Mouse (Mus musculus): ENCODE measurements around the gene Hspa2. TPM values are rescaled to one million over a fixed set of nuclear protein-coding genes. Genes with fewer than 3 reads are reported as not detected.

Hspa2 gene
- polyA plus RNA-seq, 1 experiment = 758 TPM

- Histone ChIP-seq H3K36me3 (ENCODE audit: control insufficient read depth, insufficient read depth, low read length) (peaks cover 6% of the 10 kb centered on the region), H3K4me3 (ENCODE audit: control insufficient read depth, low read depth, low read length) (no peak overlapping the region), H3K27ac (ENCODE audit: control insufficient read depth, insufficient read depth, low read depth, low read length) (no peak overlapping the region), H3K27me3 (ENCODE audit: control insufficient read depth, insufficient read depth, low read length) (no peaks in the 10 kb centered on the region), H3K4me1 (ENCODE audit: control insufficient read depth, insufficient read depth, low read length) (peaks cover 5% of the 10 kb centered on the region)
- TF ChIP-seq CTCF (IDR thresholded peaks at IDR 0.05; ENCODE audit: control insufficient read depth, insufficient read depth, insufficient replicate concordance, low read depth, low read length) (peak; percentile 13; the same call in 1 of the 2 replicates), POLR2A (IDR thresholded peaks at IDR 0.05; ENCODE audit: control insufficient read depth, low read depth, low read length) (no peak)
Observed at GRCm38 (mm10) chr12:76401674-76402073, 2.3 kb upstream of the Hspa2 start.

- Histone ChIP-seq H3K27ac (ENCODE audit: control insufficient read depth, insufficient read depth, low read depth, low read length) (peak overlapping the region; percentile 98), H3K27me3 (ENCODE audit: control insufficient read depth, insufficient read depth, low read length) (no peaks in the 10 kb centered on the region)
Observed at GRCm38 (mm10) chr12:76402991-76403885, 738 bp upstream of the Hspa2 start.

GRCm38 (mm10) chr12:76404836-76405182 lies 833 bp downstream of the Hspa2 start:
- Histone ChIP-seq H3K27ac (ENCODE audit: control insufficient read depth, insufficient read depth, low read depth, low read length) (peak overlapping the region; percentile 98), H3K27me3 (ENCODE audit: control insufficient read depth, insufficient read depth, low read length) (no peaks in the 10 kb centered on the region), H3K36me3 (ENCODE audit: control insufficient read depth, insufficient read depth, low read length) (peaks cover 4% of the 10 kb centered on the region), H3K4me3 (ENCODE audit: control insufficient read depth, low read depth, low read length) (peak overlapping the region; percentile 94), H3K4me1 (ENCODE audit: control insufficient read depth, insufficient read depth, low read length) (peaks cover 5% of the 10 kb centered on the region)
- TF ChIP-seq POLR2A (IDR thresholded peaks at IDR 0.05; ENCODE audit: control insufficient read depth, low read depth, low read length) = no peak
- no peak for TF ChIP-seq CTCF (IDR thresholded peaks at IDR 0.05; ENCODE audit: control insufficient read depth, insufficient read depth, insufficient replicate concordance, low read depth, low read length)

More at GRCm38 (mm10) chr12:76402991-76403885, 738 bp upstream of the Hspa2 start:
- Histone ChIP-seq H3K4me1 (ENCODE audit: control insufficient read depth, insufficient read depth, low read length) (peaks cover 5% of the 10 kb centered on the region), H3K36me3 (ENCODE audit: control insufficient read depth, insufficient read depth, low read length) (peaks cover 6% of the 10 kb centered on the region), H3K4me3 (ENCODE audit: control insufficient read depth, low read depth, low read length) (peak overlapping the region; percentile 94)
- TF ChIP-seq CTCF (IDR thresholded peaks at IDR 0.05; ENCODE audit: control insufficient read depth, insufficient read depth, insufficient replicate concordance, low read depth, low read length) (no peak), POLR2A (IDR thresholded peaks at IDR 0.05; ENCODE audit: control insufficient read depth, low read depth, low read length) (no peak)

GRCm38 (mm10) chr12:76405183-76405970 lies 1.4 kb downstream of the Hspa2 start:
- Histone ChIP-seq H3K36me3 (ENCODE audit: control insufficient read depth, insufficient read depth, low read length) (peaks cover 3% of the 10 kb centered on the region), H3K4me3 (ENCODE audit: control insufficient read depth, low read depth, low read length) (peak overlapping the region; percentile 94), H3K27ac (ENCODE audit: control insufficient read depth, insufficient read depth, low read depth, low read length) (peak overlapping the region; percentile 98), H3K27me3 (ENCODE audit: control insufficient read depth, insufficient read depth, low read length) (no peaks in the 10 kb centered on the region), H3K4me1 (ENCODE audit: control insufficient read depth, insufficient read depth, low read length) (peaks cover 5% of the 10 kb centered on the region)
- peak; percentile 8; the same call in 1 of the 2 replicates for TF ChIP-seq CTCF (IDR thresholded peaks at IDR 0.05; ENCODE audit: control insufficient read depth, insufficient read depth, insufficient replicate concordance, low read depth, low read length)
- TF ChIP-seq POLR2A (IDR thresholded peaks at IDR 0.05; ENCODE audit: control insufficient read depth, low read depth, low read length) = peak; percentile 51; the same call in 1 of the 2 replicates

- TF ChIP-seq CTCF (IDR thresholded peaks at IDR 0.05; ENCODE audit: control insufficient read depth, insufficient read depth, insufficient replicate concordance, low read depth, low read length) (no peak), POLR2A (IDR thresholded peaks at IDR 0.05; ENCODE audit: control insufficient read depth, low read depth, low read length) (no peak)
Observed at GRCm38 (mm10) chr12:76405971-76406370, 2.0 kb downstream of the Hspa2 start.

GRCm38 (mm10) chr12:76407184-76407583 lies 3.2 kb downstream of the Hspa2 start:
- H3K27me3 ChIP-seq (ENCODE audit: control insufficient read depth, insufficient read depth, low read length) = no peaks in the 10 kb centered on the region
- H3K4me3 ChIP-seq (ENCODE audit: control insufficient read depth, low read depth, low read length) = peak overlapping the region; percentile 25; the same call in 1 of the 2 replicates
- TF ChIP-seq CTCF (IDR thresholded peaks at IDR 0.05; ENCODE audit: control insufficient read depth, insufficient read depth, insufficient replicate concordance, low read depth, low read length) = no peak
- TF ChIP-seq POLR2A (IDR thresholded peaks at IDR 0.05; ENCODE audit: control insufficient read depth, low read depth, low read length) = no peak
- peaks cover 5% of the 10 kb centered on the region for H3K4me1 ChIP-seq (ENCODE audit: control insufficient read depth, insufficient read depth, low read length)
- peaks cover 2% of the 10 kb centered on the region; the same call in 1 of the 2 replicates for H3K36me3 ChIP-seq (ENCODE audit: control insufficient read depth, insufficient read depth, low read length)
- no peak overlapping the region for H3K27ac ChIP-seq (ENCODE audit: control insufficient read depth, insufficient read depth, low read depth, low read length)

More at GRCm38 (mm10) chr12:76405971-76406370, 2.0 kb downstream of the Hspa2 start:
- H3K4me1 ChIP-seq (ENCODE audit: control insufficient read depth, insufficient read depth, low read length) = peaks cover 5% of the 10 kb centered on the region
- peaks cover 3% of the 10 kb centered on the region for H3K36me3 ChIP-seq (ENCODE audit: control insufficient read depth, insufficient read depth, low read length)
- H3K4me3 ChIP-seq (ENCODE audit: control insufficient read depth, low read depth, low read length) = peak overlapping the region; percentile 94
- H3K27ac ChIP-seq (ENCODE audit: control insufficient read depth, insufficient read depth, low read depth, low read length) = peak overlapping the region; percentile 98
- no peaks in the 10 kb centered on the region for H3K27me3 ChIP-seq (ENCODE audit: control insufficient read depth, insufficient read depth, low read length)

- no peak overlapping the region for H3K27ac ChIP-seq (ENCODE audit: control insufficient read depth, insufficient read depth, low read depth, low read length)
- H3K36me3 ChIP-seq (ENCODE audit: control insufficient read depth, insufficient read depth, low read length) = peaks cover 2% of the 10 kb centered on the region; the same call in 1 of the 2 replicates
- H3K4me1 ChIP-seq (ENCODE audit: control insufficient read depth, insufficient read depth, low read length) = peaks cover 5% of the 10 kb centered on the region
- no peak for TF ChIP-seq CTCF (IDR thresholded peaks at IDR 0.05; ENCODE audit: control insufficient read depth, insufficient read depth, insufficient replicate concordance, low read depth, low read length)
- no peak overlapping the region; the same call in 1 of the 2 replicates for H3K4me3 ChIP-seq (ENCODE audit: control insufficient read depth, low read depth, low read length)
- H3K27me3 ChIP-seq (ENCODE audit: control insufficient read depth, insufficient read depth, low read length) = no peaks in the 10 kb centered on the region
Observed at GRCm38 (mm10) chr12:76409166-76409565, 5.2 kb downstream of the Hspa2 start.

Data from testis, adult 2 months (tissue).